Mouse (Mus musculus) neural tube, embryonic 10.5 days (tissue): ENCODE results near the gene Taf4.

Experiments used
- DNase-seq: peaks from one replicate; pipeline ENCODE4 v3.0.0-alpha.2; 2017; ENCODE audit warnings: low spot score; ENCODE audit errors: extremely low spot score

Taf4 gene

DNA sequence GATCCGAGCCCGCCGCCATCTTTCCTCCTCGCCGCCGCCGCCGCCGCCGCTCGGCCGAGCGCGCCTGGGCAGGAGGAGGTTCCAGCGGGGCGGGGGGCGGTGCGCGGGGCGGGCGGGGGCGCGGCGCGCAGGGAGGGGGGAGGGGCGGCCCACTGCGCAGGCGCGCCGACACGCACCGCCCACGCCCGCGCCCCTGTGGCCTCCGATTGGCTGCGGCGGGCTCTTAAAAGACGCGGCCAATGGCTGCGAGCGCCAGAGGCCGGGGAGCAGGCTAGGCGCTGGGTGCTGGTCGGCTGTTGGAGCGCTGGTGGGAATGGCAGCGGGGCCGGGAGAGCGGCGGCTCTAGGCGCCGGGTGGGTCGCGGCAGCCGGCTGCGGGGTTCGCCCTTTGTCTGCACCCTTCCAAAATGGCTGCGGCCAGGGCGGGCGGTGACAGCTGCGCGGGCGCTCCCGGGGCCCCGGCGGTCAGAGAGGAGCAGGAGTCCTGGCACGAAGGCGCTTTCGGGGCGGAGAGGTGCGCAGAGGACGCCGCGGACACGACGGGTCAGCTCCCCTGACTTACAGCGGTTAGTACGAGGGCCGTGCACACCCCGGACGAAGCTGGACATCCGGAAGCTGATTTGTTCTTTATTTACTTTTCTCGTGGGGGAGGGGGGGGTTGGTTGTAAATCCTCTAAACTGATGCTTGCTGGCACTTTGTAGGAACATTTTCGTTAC is at the start of gene Taf4:
Gene Taf4, minus strand, starts transcription at position 19 of the 716 bp plus-strand sequence.
- DNase-seq, result peak; percentile 94

- peak; percentile 67 for DNase-seq
Measured at GRCm38 (mm10) chr2:180025861-180026200, 49.4 kb upstream of the Taf4 start.

DNA sequence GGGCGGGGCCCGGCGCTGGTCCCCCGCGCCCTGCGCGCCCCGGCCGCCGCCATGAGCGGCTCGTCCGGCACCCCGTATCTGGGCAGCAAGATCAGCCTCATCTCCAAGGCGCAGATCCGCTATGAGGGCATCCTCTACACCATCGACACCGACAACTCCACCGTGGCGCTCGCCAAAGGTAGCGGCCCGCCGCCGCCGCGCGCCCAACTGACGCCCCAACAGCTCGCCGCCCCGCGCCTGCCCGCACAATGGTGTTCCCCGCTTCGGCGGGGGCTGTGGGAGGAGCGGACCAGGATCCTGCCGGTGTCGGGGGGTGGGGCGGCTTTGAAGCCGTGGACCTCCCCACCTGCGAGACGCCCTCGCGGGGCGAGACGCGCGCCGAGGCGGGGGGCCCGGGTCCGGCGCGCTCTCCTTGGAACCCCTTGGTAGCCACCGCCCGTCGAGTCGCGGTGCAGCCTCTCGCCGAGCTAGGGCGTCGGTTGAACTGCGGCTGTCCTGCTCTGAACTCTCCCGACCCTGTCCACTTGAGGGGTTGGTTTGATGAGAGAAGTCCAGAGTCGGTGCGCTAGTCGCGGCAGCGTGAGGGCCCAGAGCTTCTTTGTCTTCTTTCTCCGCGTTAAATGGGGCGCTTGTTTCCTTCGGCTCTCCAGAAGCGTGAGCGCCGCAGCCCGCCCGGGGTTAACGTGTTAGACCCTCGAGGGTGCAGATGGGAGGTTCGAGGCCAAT is 48.9 kb upstream of the Taf4 start:
- no peak for DNase-seq

DNA sequence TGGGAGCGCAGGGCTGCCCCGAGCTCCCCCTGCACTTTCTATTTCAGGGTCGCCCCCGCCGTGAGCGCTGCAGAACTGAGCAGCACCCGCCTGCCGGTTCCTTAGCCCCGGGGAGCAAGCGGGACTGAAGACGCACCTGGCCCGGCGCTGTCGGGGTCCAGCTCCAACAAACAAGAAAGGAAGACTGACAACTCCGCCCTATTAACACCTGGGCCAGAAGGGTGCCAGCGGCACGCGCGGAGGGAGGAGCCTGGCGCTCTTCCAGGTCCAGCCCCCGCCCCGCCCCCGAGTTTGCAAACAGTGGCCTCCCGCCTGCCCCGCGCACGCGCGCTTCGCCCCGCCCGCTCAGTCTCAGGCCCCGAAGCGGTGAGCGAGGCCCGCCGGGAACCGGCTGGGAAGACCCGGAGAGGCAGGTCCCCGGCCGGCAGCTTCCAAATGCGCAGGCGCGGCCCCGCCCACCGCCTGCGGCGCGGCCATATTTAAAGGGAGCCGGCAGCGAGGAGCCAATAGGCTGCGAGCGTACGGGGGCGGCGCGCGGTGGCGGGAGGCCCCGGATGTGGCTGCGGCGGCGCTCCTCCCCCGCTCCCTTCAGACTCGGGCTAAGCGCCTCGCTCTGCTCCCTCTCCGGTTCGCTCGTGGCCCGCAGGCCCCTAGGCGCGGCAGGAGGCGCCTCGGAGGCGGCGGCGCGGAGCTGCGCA is 48.1 kb upstream of the Taf4 start, which contains the start of gene Lsm14b:
Gene Lsm14b, plus strand, starts transcription at position 587 of the 698 bp plus-strand sequence.
- DNase-seq, result peak; percentile 99

GRCm38 (mm10) chr2:180022751-180023150 is 46.3 kb upstream of the Taf4 start:
- no peak for DNase-seq

DNA sequence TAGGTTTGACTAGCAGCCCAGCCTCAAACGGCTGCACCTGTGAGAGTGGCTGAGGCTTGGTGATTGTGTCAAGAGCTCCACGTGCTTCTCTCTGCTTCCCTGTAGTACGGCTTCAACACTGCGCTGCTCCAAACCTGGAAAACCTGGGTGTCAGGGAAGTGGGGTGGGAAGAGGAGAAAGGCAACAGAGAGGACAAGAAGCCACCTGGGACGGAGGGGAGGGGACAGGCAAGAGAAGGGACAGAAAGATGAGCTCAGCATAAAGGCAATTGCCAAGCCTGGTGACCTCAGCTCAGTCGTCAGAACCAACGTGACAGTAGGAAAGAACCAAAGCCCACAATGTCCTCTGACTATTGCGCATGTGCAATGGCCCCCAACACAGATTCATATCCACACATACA is 44.5 kb upstream of the Taf4 start:
- DNase-seq, result no peak

DNA sequence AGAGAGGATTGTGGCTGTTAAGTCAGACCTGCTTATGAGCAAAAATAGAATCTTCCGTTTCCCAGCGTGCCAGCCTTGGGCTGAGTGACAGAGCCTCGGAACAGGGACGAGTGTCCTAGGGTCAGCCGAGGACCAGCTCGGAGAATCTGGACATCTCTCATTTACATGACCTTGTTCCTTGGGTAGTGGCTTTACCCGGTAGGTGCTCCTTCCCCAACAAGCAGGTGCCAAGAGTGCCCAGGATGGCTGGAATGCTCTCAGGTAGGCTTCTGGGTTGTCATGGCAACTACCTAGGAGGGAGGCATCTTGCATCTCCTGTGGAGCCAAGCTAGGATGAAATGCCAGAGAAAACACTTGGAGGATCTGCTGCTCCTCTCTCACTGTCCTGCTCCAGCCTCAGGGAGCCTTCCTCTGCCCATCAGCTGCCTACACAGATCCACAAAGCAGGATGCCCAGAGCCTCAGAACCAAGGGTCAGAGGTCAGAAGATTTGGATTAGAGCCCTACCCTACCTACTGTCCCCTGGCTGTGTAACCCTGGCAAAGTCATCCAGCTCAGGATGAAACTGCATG is 43.7 kb upstream of the Taf4 start:
- no peak for DNase-seq

DNA sequence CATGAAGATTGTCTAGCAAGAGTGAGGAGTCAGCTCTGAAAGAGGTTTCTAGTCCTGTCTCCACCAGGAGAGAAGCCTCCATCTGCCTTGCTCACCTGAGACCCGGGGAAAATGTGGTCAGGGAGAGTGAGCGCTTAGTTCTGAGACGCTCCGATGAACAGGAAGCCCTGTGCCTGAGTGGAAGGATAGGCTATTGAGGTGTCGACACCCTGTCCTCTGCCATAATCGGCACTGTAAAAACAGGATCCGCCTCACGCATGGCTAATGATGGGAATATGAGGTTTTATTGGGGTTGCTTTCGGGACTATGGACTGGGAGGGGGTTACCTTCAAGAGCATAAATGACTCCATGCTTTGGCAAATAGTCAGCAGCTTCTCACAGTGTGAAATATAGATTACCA is 42.1 kb upstream of the Taf4 start:
- no peak for DNase-seq

DNA sequence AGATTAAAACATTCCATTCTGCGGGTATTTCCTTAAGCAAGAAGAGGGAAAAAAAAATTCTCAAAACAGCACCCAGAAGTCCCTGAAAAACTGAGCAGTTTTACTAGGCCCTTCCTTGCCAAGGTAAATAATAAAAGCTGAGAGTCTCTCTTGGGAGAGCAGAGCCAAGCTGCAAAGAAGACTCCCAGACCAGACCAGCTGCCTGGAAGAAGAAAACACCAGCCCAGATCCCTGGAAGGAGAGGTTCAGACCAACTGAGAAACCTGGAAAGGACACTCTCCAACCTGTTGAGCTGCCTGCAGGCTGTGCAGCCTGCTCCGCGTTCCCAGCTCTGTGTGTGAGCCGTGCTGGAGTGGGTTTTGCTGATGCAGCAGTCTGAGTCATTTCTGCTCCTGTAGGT is 41.2 kb upstream of the Taf4 start:
- DNase-seq, result no peak

DNA sequence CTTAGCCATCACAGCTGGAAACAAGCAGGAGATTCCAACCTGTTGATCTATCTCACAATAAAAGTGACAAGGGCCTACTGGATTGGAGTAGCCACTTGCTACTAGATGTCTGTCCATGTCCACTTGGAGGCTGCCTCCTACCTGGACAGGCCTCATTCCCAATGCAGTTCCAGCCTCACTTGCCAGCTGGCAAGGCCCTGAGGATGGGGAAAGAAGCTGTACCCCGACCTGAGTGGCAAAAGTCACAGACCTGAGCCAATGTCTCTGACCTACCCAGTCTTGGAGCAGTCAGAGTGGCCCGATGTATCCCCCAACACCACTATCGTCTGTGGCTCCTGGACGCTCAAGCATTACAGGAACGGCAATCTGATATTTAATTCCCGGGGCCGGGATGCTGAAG is 37.2 kb upstream of the Taf4 start:
- DNase-seq, result no peak

- no peak for DNase-seq
Measured at GRCm38 (mm10) chr2:180011370-180011769, 34.9 kb upstream of the Taf4 start.

DNA sequence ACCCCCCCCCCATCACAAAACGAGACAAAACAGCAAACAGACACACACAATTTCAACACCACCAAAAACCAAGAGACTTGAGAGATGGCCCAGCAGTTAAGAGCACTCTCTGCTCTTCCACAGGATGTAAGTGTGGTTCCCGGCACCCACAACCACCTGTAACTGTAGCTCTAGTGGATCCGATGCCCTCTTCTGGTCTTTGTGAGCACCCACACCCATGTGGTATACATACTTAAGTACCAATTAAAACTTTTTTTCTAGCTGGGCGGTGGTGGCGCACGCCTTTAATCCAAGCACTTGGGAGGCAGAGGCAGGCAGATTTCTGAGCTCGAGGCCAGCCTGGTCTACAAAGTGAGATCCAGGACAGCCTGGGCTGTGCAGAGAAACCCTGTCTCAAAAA is 34.2 kb upstream of the Taf4 start:
- no peak for DNase-seq

- DNase-seq, result no peak
Measured at GRCm38 (mm10) chr2:180006352-180007017, 30.0 kb upstream of the Taf4 start.

- DNase-seq, result no peak
Measured at GRCm38 (mm10) chr2:180005656-180006351, 29.4 kb upstream of the Taf4 start.

GRCm38 (mm10) chr2:180001635-180002034 is 25.2 kb upstream of the Taf4 start:
- DNase-seq, result no peak

DNA sequence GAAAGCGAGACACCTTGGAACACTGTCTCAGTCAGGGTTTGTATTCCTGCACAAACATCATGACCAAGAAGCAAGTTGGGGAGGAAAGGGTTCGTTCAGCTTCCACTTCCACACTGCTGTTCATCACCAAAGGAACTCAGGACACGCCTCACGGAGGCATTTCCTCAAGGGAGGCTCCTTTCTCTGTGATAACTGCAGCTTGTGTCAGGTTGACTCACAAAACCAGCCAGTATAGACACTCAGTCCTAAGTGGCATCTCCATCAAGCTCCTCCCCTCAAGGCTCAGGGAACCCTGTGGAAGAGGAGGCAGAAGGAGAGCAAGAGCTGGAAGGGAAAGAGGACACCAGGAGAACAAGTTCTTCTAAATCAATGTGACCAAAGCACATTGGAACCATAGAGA is 22.0 kb upstream of the Taf4 start:
- no peak for DNase-seq

DNA sequence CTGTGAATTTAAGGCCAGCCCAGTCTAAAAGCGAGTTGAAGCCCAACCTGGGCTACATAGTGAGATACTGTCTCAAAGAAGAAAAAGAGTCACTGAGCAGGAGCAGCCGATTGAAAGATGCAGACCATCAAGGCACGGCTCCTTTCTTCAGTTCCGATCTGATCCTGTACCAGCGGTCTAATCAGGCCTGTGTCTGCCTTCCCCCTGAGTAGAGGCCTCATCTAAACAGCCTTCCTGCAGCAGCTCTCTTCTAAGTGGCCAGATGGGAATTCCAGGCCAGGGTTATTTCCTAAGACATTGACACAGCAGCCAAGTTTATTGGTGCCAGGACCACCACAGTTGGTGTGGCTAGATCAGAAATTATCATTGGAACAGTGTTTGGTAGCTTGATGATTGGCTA is 16.6 kb upstream of the Taf4 start:
- no peak for DNase-seq

DNA sequence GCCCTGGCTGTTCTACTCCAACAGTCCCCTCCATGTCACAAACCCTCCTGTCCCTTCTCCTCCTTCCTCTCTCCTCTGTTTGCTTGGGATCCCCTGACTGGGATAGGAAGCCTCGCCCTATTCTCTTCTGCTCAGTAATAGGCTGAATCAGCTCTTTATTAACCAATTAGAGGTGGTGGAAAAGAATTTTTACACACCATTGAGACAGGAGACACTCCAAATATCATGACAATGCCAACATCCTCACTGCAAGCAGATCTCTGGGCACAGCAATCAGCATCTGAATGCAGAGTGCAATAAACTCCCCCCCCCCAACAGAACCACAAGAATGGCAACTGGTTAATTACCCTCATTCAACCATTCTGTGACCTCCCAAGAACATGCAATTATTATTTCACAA is 12.7 kb upstream of the Taf4 start:
- no peak for DNase-seq

GRCm38 (mm10) chr2:179986437-179987022 is 10.1 kb upstream of the Taf4 start:
- DNase-seq, result no peak

DNA sequence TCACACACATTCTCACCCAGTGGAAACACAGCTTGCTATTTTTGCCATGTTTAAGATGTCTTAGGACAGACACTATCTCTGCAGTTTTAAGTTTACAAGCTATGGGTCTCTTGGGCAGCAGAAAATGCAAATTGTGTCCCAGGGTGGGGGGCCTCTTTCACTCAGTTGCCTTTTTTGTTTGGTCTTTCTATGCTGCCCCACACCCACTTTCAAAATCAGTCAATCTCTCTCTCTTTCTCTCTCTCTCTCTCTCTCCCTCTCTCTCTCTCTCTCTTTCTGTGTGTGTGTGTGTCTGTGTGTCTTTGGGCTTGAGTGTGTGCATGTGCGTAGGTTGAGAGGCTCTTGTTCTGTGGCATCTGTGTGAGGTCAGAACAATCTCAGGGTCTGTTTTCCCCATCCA is 9.2 kb upstream of the Taf4 start:
- DNase-seq, result no peak

DNA sequence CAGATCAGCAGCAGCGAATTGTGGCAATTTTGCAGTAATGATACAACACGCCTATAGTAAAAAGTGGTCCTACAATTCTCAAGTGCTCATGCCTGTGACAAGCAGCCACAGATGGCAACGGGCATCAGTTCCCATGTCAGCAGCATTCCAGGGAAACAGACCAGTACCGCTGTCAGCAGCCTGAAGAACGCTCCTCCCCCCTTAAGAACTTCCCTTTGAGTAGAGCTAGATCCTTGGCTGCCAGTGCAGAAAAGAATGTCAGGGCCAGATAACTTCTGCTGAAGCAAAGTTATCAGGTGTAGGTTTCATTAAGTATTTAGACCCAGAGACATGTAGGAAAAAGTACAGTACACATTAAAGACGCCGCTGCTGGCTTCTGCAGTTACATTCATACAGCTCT is 8.4 kb upstream of the Taf4 start:
- no peak for DNase-seq
